Mouse (Mus musculus): ENCODE results near the gene Prrt4. TPM values are rescaled to one million over a fixed set of nuclear protein-coding genes. Genes with fewer than 3 reads are reported as not detected.
"Not testable (repeated sequence)": the region's sequence is repeated elsewhere in the genome, so short reads cannot be mapped to it uniquely, and the experiment has no call there.

Gene Prrt4
- polyA plus RNA-seq, 1 experiment from 2014 or later: 0.48 TPM

GRCm38 (mm10) chr6:29170063-29170921 is 9.1 kb downstream of the Prrt4 start:
- Histone ChIP-seq H3K27ac (ENCODE audit: low read length) (no peak overlapping the region), H3K9ac (replicated peaks; ENCODE audit: low read depth, low read length) (peak overlapping the region; percentile 37), H3K4me1 (ENCODE audit: control insufficient read depth, insufficient read depth, low read length) (peaks cover 12% of the 10 kb centered on the region), H3K36me3 (ENCODE audit: control insufficient read depth, insufficient read depth, low read length) (no peaks in the 10 kb centered on the region), H3K4me2 (replicated peaks; ENCODE audit: low read depth, low read length) (peak overlapping the region; percentile 99), H3K27me3 (ENCODE audit: control insufficient read depth, insufficient read depth, low read length) (peaks cover 20% of the 10 kb centered on the region), H3K4me3 (ENCODE audit: low read depth, low read length) (peak overlapping the region; percentile 47), H3K9me3 (ENCODE audit: control insufficient read depth, low read depth, low read length) (no peaks in the 10 kb centered on the region)
- WGBS: under 1% methylated on average over 63 of the region's 63 CpGs
- peak; percentile 23; the same call in 1 of the 2 replicates for ATAC-seq (ENCODE audit: insufficient number of reproducible peaks, insufficient read depth, low FRiP score, low read depth)

DNA sequence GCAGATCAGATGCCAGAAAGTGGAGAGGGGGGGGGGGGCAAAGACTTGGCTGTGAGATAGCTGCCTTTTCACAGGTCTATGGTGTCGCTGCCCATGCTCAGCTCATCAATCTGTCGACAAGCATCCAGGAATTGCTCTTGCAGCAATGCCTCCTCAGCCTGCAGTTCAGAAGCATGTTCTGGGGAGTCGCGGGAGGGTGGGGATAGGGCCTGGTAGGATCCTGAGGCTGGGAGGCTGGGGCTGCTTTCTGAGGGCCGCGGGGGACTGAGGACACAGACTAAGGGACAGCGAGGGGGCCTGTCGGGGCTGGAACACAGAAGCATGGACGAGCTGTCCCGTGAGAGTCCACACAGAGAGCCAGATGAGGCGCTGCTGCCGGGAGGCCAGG is 9.7 kb downstream of the Prrt4 start:
- H3K4me3 ChIP-seq (ENCODE audit: low read depth, low read length): peak overlapping the region; percentile 47; the same call in 1 of the 2 replicates
- no peaks in the 10 kb centered on the region for H3K9me3 ChIP-seq (ENCODE audit: control insufficient read depth, low read depth, low read length)
- peaks cover 12% of the 10 kb centered on the region for H3K4me1 ChIP-seq (ENCODE audit: control insufficient read depth, insufficient read depth, low read length)
- no peaks in the 10 kb centered on the region for H3K36me3 ChIP-seq (ENCODE audit: control insufficient read depth, insufficient read depth, low read length)
- H3K4me2 ChIP-seq (replicated peaks; ENCODE audit: low read depth, low read length): peak overlapping the region; percentile 99
- ATAC-seq (ENCODE audit: insufficient number of reproducible peaks, insufficient read depth, low FRiP score, low read depth): no peak
- 4% methylated on average over 12 of the region's 12 CpGs for WGBS
- H3K27me3 ChIP-seq (ENCODE audit: control insufficient read depth, insufficient read depth, low read length): peaks cover 20% of the 10 kb centered on the region
- no peak overlapping the region for H3K27ac ChIP-seq (ENCODE audit: low read length)
- H3K9ac ChIP-seq (replicated peaks; ENCODE audit: low read depth, low read length): no peak overlapping the region

DNA sequence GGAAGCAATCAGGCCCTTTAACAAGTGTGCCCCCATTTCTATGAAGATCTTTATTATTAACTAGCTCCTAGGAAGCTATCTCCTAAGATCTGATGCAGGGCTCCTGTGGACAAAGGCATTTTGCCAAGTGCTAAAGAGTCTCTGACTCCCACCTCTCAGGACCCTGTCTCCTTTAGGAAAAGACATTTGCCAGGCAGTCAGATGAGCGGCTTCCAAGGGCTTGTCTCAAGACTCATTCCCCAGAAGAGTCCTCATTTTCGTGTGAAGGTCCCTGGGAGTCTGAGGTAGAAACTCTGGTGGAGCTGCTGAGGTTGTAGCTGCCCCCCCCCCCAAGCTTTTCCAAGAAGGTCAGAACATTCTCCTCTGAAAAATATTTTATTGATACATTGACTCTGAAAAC is 10.5 kb downstream of the Prrt4 start:
- H3K27me3 ChIP-seq (ENCODE audit: control insufficient read depth, insufficient read depth, low read length): peaks cover 20% of the 10 kb centered on the region

GRCm38 (mm10) chr6:29166196-29166595 is 13.2 kb downstream of the Prrt4 start:
- H3K4me3 ChIP-seq (ENCODE audit: low read depth, low read length): no peak overlapping the region
- ATAC-seq (ENCODE audit: insufficient number of reproducible peaks, insufficient read depth, low FRiP score, low read depth): no peak
- 0% methylated on average over 1 of the region's 1 CpGs for WGBS

More for the DNA sequence above, 10.5 kb downstream of the Prrt4 start:
- Histone ChIP-seq H3K4me3 (ENCODE audit: low read depth, low read length) (no peak overlapping the region), H3K9ac (replicated peaks; ENCODE audit: low read depth, low read length) (no peak overlapping the region), H3K36me3 (ENCODE audit: control insufficient read depth, insufficient read depth, low read length) (no peaks in the 10 kb centered on the region), H3K4me1 (ENCODE audit: control insufficient read depth, insufficient read depth, low read length) (peaks cover 12% of the 10 kb centered on the region), H3K9me3 (ENCODE audit: control insufficient read depth, low read depth, low read length) (no peaks in the 10 kb centered on the region), H3K4me2 (replicated peaks; ENCODE audit: low read depth, low read length) (no peak overlapping the region), H3K27ac (ENCODE audit: low read length) (no peak overlapping the region)
- WGBS: 35% methylated on average over 2 of the region's 2 CpGs
- ATAC-seq (ENCODE audit: insufficient number of reproducible peaks, insufficient read depth, low FRiP score, low read depth): no peak

GRCm38 (mm10) chr6:29164314-29165244 is 14.8 kb downstream of the Prrt4 start, which contains the start of gene Rbm28:
Rbm28 (minus strand) TSS chr6:29165006.
- peak; percentile 77 for ATAC-seq (ENCODE audit: insufficient number of reproducible peaks, insufficient read depth, low FRiP score, low read depth)
- H3K27me3 ChIP-seq (ENCODE audit: control insufficient read depth, insufficient read depth, low read length): peaks cover 7% of the 10 kb centered on the region
- H3K4me2 ChIP-seq (replicated peaks; ENCODE audit: low read depth, low read length): peak within 1 kb of the TSS; percentile 70
- H3K27ac ChIP-seq (ENCODE audit: low read length): no peak within 1 kb of the TSS
- no peaks in the 10 kb centered on the region for H3K9me3 ChIP-seq (ENCODE audit: control insufficient read depth, low read depth, low read length)
- H3K4me1 ChIP-seq (ENCODE audit: control insufficient read depth, insufficient read depth, low read length): peaks cover 7% of the 10 kb centered on the region; the same call in 1 of the 2 replicates
- no peaks in the 10 kb centered on the region; the same call in 1 of the 2 replicates for H3K36me3 ChIP-seq (ENCODE audit: control insufficient read depth, insufficient read depth, low read length)
- 7% methylated on average over 42 of the region's 42 CpGs for WGBS
- H3K4me3 ChIP-seq (ENCODE audit: low read depth, low read length): peak within 1 kb of the TSS; percentile 80
- peak within 1 kb of the TSS; percentile 43 for H3K9ac ChIP-seq (replicated peaks; ENCODE audit: low read depth, low read length)

More at GRCm38 (mm10) chr6:29166196-29166595, 13.2 kb downstream of the Prrt4 start:
- H3K4me1 ChIP-seq (ENCODE audit: control insufficient read depth, insufficient read depth, low read length): peaks cover 17% of the 10 kb centered on the region
- H3K27me3 ChIP-seq (ENCODE audit: control insufficient read depth, insufficient read depth, low read length): peaks cover 20% of the 10 kb centered on the region
- no peaks in the 10 kb centered on the region for H3K36me3 ChIP-seq (ENCODE audit: control insufficient read depth, insufficient read depth, low read length)
- no peaks in the 10 kb centered on the region for H3K9me3 ChIP-seq (ENCODE audit: control insufficient read depth, low read depth, low read length)
- H3K4me2 ChIP-seq (replicated peaks; ENCODE audit: low read depth, low read length): no peak overlapping the region
- H3K27ac ChIP-seq (ENCODE audit: low read length): no peak overlapping the region
- no peak overlapping the region for H3K9ac ChIP-seq (replicated peaks; ENCODE audit: low read depth, low read length)

DNA sequence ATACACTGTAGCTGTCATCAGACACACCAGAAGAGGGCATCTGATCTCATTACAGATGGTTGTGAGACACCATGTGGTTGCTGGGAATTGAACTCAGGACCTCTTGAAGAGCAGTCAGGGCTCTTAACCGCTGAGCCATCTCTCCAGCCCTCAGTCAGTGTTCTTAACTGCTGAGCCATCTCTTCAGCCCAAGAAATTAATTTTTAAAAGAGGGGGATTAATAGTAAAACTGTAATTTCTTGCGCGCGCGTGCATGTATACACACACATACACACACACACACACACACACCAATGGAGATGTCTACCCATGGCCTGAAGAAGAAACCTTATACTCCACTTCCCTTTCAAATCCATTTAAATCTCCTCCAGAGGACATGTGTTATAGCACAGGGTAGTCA is 18.1 kb downstream of the Prrt4 start:
- not testable (repeated sequence) for H3K9me3 ChIP-seq (ENCODE audit: control insufficient read depth, low read depth, low read length); ATAC-seq (ENCODE audit: insufficient number of reproducible peaks, insufficient read depth, low FRiP score, low read depth); H3K4me3 ChIP-seq (ENCODE audit: low read depth, low read length); H3K4me2 ChIP-seq (replicated peaks; ENCODE audit: low read depth, low read length); H3K27ac ChIP-seq (ENCODE audit: low read length); H3K27me3 ChIP-seq (ENCODE audit: control insufficient read depth, insufficient read depth, low read length); H3K9ac ChIP-seq (replicated peaks; ENCODE audit: low read depth, low read length); H3K4me1 ChIP-seq (ENCODE audit: control insufficient read depth, insufficient read depth, low read length)
- whole genome bisulfite sequencing: 97% methylated on average over 5 of the region's 5 CpGs
- H3K36me3 ChIP-seq (ENCODE audit: control insufficient read depth, insufficient read depth, low read length): peaks cover 16% of the 10 kb centered on the region; the same call in 1 of the 2 replicates

GRCm38 (mm10) chr6:29160786-29161185 is 18.6 kb downstream of the Prrt4 start:
- H3K4me2 ChIP-seq (replicated peaks; ENCODE audit: low read depth, low read length): no peak overlapping the region
- H3K9me3 ChIP-seq (ENCODE audit: control insufficient read depth, low read depth, low read length): no peaks in the 10 kb centered on the region
- H3K27me3 ChIP-seq (ENCODE audit: control insufficient read depth, insufficient read depth, low read length): no peaks in the 10 kb centered on the region
- WGBS: 85% methylated on average over 2 of the region's 2 CpGs
- no peak for ATAC-seq (ENCODE audit: insufficient number of reproducible peaks, insufficient read depth, low FRiP score, low read depth)
- H3K4me3 ChIP-seq (ENCODE audit: low read depth, low read length): no peak overlapping the region
- peaks cover 20% of the 10 kb centered on the region; the same call in 1 of the 2 replicates for H3K36me3 ChIP-seq (ENCODE audit: control insufficient read depth, insufficient read depth, low read length)
- H3K4me1 ChIP-seq (ENCODE audit: control insufficient read depth, insufficient read depth, low read length): peaks cover 7% of the 10 kb centered on the region; the same call in 1 of the 2 replicates
- H3K9ac ChIP-seq (replicated peaks; ENCODE audit: low read depth, low read length): no peak overlapping the region
- H3K27ac ChIP-seq (ENCODE audit: low read length): no peak overlapping the region

GRCm38 (mm10) chr6:29156326-29156725 is 23.1 kb downstream of the Prrt4 start:
- ATAC-seq (ENCODE audit: insufficient number of reproducible peaks, insufficient read depth, low FRiP score, low read depth): no peak
- H3K36me3 ChIP-seq (ENCODE audit: control insufficient read depth, insufficient read depth, low read length): peaks cover 42% of the 10 kb centered on the region

More at GRCm38 (mm10) chr6:29156326-29156725, 23.1 kb downstream of the Prrt4 start:
- H3K9ac ChIP-seq (replicated peaks; ENCODE audit: low read depth, low read length): no peak overlapping the region
- H3K27me3 ChIP-seq (ENCODE audit: control insufficient read depth, insufficient read depth, low read length): no peaks in the 10 kb centered on the region
- no peaks in the 10 kb centered on the region for H3K4me1 ChIP-seq (ENCODE audit: control insufficient read depth, insufficient read depth, low read length)
- no peak overlapping the region for H3K27ac ChIP-seq (ENCODE audit: low read length)
- no peaks in the 10 kb centered on the region for H3K9me3 ChIP-seq (ENCODE audit: control insufficient read depth, low read depth, low read length)
- 90% methylated on average over 5 of the region's 5 CpGs for WGBS
- no peak overlapping the region for H3K4me3 ChIP-seq (ENCODE audit: low read depth, low read length)
- H3K4me2 ChIP-seq (replicated peaks; ENCODE audit: low read depth, low read length): no peak overlapping the region
